Mouse (Mus musculus) adipocyte (in vitro differentiated cells): ENCODE data around the gene 0610010K14Rik.

Source experiments
- DNase-seq: peaks from one replicate; pipeline ENCODE4 v3.0.0-alpha.2; 2016; ENCODE audit warnings: low spot score

Gene 0610010K14Rik

DNA sequence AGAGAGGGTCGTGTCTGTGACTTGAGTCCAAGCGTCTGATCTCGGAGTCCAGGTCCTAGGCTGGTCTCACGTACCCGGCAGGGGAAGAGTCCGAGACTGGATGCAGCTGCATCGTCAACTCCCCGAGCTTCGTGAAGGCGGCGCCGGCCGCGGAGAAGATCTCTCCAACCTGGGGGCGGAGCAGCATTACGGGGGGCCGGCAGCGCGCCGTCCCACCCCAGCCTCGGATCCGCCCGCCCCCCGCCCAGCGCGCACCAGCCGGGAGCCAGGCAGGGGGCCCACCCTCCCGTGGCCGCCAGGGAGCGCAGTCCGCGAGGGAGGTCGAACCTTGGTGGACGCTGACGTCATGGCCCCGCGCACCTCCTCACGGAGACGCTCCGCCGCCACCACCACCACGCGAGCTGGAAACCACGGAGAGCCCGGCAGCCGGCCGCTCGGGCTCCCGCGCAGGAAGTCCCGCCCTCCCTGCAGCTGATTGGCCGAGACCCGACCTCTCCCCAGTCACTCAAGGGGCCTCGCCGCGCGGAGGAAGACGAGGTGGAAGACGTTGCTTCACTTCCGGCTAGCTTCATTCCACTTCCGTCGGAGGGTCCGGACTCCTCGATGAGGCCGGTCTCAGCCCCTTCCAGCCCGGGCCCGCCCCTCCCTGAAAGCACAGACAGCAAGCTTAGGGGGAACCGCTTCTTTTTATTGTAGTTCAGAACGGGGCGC, at the start of gene 0610010K14Rik:
0610010K14Rik (minus strand) TSS at position 458 of the 711 bp plus-strand sequence.
- DNase-seq = peak; percentile 95

DNA sequence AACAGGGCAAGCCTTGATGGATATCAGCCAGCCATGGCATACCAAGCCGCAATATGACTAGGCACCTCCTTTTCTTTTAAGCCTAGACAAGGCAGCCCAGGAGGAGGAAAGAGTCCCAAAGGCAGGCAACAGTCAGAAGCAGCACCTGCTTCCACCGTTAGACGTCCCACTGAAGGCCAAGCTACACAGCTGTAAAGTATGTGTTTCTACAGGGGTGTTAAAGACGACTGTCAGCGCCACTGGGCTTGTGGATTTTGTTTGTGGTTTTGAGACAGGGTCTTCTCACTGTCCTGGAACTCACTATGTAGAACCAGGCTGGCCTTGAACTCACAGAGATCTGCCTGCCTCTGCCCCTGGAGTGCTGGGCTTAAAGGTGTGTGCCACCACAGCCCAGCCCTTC, 48.0 kb upstream of the 0610010K14Rik start:
- DNase-seq = no peak

DNA sequence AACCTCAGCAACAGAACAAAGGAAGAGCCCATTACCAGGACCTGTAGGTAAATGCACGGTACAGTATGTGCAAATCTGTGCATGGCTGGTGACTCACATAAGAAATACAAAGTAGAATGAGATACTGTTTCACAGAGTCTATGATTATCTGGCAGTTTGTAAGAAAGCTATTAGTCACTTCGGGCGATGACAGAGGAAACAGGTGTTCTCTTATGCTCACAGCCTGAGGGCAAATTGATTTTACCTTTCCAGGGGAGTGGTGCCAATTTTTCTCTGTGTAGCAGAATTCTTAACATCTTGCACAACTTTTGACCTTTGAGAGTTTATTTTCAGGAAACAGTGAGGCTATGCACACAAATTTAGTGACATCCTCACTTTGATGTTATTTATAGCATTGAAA, 47.0 kb upstream of the 0610010K14Rik start:
- no peak for DNase-seq

DNA sequence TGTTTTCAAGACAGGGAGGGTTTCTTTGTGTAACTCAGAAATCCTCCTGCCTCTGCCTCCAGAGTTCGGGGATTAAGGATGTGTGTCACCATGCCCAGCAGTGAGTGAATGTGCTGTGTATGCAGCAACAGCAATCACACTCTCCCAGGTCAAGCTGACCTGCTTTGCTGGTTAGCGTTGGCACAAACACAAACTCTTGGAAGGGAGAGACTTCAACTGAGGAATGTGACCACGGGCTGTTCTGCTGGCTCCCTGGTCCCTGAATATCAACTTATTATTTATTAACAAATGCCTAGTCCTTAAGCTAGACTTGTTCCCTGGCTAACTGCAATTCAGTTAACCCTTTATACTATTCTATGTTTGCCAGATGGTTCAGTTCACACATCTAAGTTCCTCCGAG, 46.0 kb upstream of the 0610010K14Rik start:
- no peak for DNase-seq

DNA sequence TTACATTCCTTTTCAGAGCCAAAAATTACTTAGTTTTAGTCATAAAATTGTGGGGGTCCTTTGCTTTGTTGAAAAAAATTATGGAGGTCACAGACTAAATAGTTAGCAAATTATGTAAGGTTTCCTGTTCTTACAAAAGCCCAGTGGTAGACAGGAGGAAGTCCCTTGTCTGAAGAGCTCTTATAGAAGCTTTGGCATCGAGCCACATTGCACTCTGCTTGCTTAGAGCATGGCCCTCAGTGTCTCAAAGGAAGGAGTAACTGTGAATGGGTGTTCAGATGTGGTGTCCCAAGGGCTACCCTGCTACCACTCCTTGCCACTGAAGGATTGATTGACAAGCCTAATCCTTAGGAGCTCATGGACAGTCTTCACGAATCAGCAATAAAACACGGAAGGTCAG, 42.7 kb upstream of the 0610010K14Rik start:
- no peak for DNase-seq

DNA sequence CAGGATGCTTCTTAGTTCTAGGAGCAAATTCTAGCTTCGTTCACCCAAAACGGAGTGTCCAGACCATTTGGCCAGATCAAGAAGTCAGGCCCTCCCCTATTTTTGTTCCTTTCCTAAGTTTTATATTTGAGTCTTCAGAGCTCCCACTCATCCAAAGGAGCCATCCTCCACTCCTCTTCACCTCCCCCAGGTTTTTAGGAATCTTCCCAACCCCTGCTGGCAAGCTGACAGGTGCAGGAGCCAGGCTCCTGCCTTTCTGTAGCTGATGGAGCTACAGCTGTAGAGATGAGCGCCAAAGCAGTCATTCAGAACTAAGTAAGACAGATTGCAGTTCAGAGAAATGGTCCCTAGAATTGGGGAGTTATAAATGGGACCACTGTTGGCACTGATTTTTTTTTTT, 41.2 kb upstream of the 0610010K14Rik start:
- no peak for DNase-seq

DNA sequence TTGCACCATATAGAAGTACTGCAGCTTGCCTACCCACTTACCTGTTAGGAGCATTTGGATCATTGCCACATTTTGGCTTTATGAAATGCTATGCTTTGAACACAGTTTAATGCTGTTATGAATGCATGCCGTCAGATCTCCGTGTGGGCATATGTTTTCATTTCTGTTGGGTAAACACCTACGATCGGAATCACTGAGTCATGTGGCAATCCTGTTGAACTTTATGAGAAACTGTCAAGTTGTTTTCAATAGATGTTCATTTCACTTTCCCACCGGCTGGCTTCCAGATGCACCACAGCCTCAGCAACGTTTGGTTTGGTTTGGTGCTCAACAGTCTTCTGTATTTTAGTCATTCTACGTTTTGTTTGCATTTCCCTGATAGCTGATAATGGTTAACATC, 33.9 kb upstream of the 0610010K14Rik start:
- DNase-seq = no peak

DNA sequence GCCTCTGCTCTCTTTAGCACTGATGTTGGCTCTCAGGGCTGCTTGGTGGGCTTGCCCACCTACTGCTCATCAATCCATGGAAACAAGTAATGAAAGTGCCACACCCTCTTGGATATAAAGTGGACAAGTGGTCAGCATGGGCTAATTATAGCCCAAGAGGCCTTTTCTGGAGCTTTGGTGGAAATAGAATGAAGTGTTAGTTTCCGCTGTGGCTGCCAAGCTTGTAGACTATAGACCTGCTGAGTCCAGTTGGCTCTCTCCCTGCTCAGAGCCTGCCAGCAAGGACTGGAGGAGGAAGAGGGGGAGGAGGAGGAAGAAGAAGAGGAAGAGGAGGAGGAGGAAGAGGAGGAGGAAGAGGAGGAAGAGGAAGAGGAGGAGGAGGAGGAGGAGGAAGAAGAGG, 28.7 kb upstream of the 0610010K14Rik start:
- peak; percentile 39 for DNase-seq

DNA sequence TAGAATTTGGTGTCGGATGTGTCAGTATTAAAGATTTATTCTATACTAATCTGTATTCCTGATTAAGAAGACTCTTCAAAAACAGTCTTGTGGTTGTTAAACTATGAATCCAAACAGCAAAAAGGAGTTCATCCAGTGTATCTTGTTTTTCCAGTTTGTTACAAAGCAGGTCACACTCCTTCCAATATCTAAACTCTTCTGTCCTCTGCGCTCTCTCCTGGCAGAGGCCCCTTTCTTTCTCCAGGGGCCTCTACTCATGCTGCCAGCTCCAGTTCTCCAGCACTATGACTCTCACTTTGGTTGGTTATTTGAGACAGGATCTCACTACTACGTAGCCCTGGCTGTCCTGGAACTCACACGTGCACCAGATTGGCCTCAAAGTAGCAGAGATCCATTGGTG, 28.1 kb upstream of the 0610010K14Rik start:
- DNase-seq = no peak

DNA sequence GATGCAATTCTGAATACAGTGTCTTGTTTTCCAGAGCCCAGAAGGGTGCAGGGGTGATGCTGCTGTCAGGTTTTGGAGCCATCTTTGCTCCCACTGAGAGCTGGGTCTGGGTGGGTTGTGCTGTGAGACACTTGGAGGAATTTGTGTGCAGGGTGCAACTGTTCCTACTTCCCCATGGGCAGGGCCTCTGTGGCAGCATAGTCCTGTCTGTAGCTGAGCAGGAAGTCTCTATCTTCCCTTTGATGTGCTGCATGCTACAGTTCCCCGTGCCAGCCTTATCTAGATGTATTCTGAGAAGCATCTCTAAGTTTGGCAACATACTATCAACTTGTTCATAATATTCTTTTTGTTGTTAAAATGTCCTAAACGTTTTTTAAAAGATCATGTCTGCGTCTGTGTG, 27.5 kb upstream of the 0610010K14Rik start:
- no peak for DNase-seq

DNA sequence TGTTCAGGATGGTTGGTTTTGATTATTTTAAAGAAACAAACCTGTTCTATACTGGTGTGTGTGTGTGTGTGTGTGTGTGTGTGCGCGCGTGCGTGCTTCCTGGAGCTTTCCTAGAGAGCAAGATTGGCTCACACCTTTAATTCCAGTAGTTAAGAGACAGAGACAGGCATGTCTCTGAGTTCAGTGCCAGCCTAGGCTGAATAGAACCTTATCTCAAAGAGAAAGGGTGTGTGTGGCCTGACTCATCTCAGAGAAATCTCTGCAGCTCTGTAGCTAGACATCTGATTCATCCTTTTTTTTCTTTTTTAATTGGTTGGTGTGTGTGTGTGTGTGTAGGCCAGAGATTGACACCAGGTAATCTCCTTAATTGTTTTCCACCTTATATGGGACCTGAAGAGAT, 21.3 kb upstream of the 0610010K14Rik start:
- no peak for DNase-seq

DNA sequence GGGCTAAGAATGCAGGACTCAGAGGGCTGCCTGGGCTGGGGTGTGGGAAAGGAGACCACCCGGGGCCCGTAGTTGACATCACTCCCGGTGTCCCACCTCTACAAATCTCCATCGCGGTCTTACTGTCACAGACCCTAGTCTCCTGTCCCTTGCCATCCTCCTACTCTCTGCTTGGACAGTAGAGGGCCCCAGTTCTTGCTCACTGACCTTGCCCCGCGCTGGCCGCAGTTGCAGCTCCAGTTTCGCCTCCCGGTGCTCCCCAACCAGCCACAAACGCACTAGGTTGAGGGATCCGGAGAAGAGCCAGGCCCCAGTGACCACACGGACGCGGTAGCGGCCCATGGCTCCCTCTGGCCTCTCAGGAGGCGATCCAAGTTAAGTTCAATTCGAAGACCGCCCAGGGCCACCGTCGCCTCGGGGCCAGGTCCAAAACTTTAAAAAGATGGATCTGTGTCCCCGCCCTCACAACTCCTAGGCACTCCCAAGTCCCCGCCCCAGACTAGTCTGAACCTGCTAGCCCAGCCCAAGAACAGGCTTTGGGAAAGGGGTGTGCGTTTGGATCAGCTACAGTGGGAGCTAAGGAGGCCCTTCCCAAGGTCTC, 17.3 kb upstream of the 0610010K14Rik start, which contains the start of gene Alox12:
Alox12 (minus strand) TSS at position 423 of the 601 bp plus-strand sequence.
- DNase-seq = no peak

DNA sequence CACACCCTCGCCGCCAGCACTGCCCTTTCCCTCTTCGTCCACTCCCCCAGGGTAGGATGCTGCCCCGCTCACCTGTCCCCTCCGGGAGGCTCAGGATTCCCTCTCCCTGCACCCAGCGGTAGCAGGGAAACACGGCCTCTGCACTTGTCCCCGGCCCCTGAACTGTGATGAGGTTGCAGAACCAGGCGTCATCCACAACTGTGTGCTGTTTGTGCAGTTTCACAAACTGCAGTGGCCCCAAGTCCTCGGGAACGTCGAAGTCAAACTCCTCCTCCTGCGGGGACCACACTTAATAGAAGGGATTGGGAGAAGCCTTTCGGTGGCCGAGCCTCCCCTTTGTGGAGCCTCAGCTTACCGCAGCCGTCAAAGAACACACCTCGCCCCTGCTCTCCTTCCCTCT, 16.6 kb upstream of the 0610010K14Rik start:
- DNase-seq = no peak

DNA sequence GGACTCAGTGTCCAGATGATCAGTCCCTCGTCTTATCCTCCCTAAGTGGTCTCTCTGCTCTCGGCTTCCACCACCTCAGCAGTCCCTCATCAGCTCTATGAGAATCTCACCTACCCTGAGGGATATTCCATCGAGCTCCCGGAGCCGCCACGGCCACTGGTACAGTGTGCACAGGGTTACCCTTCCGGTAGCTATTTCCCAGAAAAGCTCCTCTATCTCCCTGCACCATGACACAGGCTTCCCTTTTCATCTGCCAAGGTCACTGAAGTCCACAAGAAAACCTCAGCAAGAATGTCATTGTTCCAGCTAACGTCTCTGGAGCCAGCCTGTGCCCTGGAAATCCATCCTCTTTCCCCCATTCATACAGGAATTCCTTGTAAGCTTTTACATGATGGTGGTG, 14.1 kb upstream of the 0610010K14Rik start:
- no peak for DNase-seq

DNA sequence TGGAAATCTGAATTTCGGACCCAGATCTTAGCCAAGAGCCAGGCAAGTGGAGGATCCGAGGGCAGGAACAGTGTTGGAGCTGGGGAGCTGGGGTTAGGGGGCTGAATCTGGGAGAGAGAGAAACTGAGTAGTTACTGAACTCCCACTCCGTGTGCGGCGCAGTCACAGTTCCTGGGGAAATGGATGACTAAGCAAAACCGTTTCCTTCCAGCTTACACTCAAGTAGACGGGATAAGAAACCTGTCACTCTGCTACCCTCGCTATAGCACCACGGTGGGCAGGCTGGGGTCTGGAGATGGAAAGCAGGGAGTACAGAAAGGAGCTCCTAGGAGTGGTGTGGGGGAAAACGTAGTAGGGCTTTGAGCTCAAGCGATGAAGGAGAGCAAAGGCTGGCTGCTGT, 12.4 kb upstream of the 0610010K14Rik start:
- no peak for DNase-seq

DNA sequence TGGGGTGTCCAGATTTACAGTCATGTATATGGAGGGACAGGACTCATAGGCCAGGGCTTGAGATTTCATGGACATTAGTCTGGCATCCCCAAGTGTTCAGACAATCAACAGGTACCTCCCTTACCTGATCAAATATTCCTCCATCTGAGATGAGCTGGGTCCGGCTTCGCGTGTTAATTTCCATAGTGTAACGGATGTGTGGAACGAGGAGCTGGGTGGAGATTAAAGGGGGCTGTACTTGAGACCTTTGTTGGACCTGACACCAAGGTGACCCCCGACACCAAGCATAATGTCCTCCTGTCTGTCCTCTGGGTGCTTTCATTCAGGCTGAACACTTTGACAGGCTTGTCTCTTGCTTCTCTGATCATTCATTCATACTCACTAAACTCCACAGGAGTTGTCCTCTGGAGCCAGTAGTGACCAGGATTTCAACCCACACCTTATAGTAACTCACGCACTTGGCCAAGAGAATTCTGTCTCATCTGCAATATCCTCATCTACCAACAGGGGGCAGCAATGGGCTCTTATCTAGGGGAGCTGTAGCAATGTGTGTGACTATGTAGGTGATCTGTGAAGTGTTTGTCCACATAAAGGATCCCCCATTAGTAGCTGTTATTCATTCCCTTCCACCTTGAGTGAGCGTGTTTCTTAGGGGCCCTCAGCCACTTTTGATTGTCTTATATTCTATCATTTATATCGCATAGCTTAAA, 9.6 kb upstream of the 0610010K14Rik start:
- DNase-seq = peak; percentile 80

DNA sequence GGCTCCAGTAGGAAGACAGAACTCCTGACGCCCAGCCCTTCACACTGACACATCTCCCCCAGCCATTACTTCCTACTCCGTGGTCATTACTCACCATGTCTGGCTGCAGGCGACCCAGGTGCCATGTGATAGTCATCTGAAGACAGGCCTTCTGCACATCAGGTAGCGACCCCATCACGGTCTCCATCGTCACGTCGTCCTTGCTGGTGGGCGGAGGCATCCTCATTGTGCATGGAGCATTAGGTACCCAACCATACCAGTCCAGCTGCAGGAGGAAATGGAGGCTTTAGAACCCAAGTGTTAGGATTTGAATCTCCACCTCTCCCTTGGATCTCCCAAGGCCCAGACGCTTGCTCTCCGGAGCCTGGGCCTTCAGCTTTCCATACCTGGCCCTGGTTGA, 4.9 kb upstream of the 0610010K14Rik start:
- DNase-seq = no peak

DNA sequence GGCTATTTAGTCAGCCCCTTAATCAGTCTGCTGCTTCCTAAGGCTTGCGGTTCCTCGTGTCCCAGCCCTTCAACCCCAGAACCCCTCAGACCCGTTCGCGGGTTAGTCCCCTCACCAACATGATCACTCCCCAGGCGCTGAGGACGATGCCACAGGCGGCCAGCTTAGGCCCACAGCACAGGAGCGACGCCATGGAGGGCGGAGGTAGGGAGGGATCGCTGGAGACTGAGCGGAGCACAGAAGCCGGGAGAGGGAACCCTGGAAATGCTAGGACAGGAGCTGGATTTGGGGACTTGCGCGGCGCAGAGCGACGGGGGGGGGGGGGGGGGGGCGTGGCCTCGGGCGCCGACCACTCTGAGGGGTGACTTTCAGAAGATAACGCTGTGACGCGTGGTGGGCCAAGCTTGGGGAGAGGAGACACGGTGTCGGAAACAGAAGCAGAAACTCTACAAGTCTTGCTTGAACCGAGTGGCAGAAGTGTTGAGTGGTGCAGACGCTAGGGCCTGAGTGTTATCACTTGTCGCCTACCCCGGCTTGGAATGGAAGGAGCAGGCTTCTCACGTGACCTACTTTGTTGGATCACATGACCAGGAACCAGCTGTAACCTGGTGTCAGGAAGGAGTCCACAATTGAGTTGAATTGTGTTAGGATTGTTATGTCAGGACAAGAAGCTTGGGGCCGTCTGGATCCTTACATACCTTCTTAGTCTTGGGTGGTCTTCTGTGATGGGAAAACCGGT, 2.0 kb upstream of the 0610010K14Rik start, which contains the start of the genes Gm21988 and Rnasek:
Gm21988 (minus strand) TSS at position 290 of the 739 bp plus-strand sequence.
Rnasek (minus strand) TSS at position 302 of the 739 bp plus-strand sequence.
- DNase-seq = peak; percentile 93

DNA sequence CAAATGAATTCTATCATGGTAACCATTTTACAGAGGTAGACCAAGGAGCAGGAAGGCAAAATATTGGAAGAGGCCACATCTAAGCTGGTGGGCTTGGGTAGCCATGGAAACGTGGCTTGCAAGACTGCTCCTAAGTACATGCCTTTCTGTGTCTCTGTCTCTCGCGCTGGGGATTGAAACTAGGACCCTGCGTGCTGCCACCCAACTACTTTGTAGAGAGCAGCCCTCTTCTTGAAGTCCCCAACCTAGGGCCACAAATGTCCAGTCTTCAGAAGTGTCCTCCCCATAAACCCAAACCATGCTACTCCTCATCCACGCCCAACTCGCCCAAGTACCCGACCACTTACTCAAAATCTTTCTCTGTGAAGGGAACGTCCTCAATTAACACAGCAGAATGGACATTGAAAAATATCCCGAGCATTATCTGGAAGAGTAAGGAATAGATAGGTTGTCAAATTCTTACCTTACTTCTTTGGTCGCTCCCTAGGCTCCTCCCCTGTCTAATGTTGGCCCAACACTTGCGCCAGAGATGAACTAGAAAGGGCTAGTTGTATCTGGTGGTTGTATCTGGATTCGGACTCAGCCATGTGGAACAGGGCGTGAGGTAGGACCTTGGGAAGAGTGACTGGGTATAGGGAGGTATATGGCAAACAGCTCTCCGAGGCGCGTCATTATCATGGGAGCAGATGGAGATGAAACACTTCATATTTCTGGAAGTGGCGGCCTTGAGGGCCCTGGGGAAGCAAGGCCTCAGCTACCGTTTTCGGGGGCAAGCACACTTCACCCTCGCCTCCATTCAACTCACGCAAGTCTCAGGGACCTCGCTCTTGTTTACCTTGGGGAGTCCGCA, 1.1 kb upstream of the 0610010K14Rik start:
- DNase-seq = peak; percentile 75

DNA sequence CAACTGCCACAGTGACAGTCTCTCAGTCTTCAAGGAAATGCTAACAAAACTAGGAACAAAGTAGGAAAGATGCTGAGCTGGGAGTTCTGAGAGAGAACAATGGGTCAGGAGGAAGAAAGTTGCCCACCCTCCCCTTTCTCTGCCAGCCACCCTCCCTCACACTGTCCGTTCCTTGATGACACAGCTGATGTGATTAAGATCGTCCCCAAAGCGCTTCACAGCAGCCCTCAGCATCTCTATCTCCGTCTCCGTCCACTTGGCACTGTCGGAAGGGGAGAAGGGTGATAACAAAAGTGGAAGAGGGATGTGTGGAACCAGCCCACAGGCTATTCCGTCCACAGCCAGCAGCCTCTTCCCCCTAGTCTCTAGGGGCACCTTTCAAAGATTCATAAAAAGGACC, 997 bp downstream of the 0610010K14Rik start:
- DNase-seq = no peak

DNA sequence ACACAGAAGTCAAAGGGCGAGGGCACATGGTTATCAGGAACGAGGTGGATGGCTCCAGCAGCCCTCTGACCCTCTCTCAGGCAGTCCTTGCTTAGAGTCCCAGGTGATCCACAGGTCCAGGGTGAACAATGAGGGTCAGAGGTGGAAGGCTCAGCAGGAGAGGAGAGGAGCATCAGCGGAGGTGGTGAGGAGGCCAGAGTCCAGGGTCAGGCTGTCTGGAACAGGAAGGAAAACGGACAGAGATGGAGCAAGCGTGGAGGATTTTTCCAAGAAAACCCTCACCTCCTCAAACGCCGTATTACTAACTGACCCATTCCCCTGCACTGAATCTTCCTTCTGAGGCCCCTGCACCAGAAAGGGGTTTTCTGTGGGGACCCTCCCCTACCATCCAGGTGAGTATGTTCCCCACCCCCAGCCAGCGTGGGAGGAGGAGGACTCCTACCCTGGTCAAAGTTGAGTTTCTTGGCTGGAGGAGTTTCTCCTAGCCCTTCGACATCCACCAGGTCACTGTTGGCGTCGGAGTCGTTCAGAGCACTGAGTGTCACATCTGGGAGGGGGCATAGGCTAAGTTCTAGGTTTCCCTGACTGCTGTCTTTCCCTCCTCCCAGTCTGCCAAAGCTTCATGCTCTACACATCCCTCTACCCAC, 2.3 kb downstream of the 0610010K14Rik start:
- no peak for DNase-seq
